Mouse (Mus musculus): Measurements from ENCODE around the gene Tor1b. TPM values are rescaled to one million over a fixed set of nuclear protein-coding genes. Genes with fewer than 3 reads are reported as not detected.
"Not testable (repeated sequence)": the region's sequence is repeated elsewhere in the genome, so short reads cannot be mapped to it uniquely, and the experiment has no call there.

Tor1b gene
- polyA plus RNA-seq, 1 experiment from 2014 or later, result 31.9 TPM

GRCm38 (mm10) chr2:30933032-30933431 is 19.7 kb upstream of the Tor1b start:
- Histone ChIP-seq H3K36me3 (no peaks in the 10 kb centered on the region), H3K4me3 (no peak overlapping the region), H3K4me2 (replicated peaks) (no peak overlapping the region), H3K9me3 (no peaks in the 10 kb centered on the region), H3K27me3 (no peaks in the 10 kb centered on the region), H3K4me1 (peaks cover 12% of the 10 kb centered on the region), H3K27ac (no peak overlapping the region), H3K9ac (no peak overlapping the region)
- WGBS, result 75% methylated on average over 6 of the region's 6 CpGs
- no peak for ATAC-seq (ENCODE audit: insufficient number of reproducible peaks, insufficient read depth, low FRiP score, low TSS enrichment)

- Histone ChIP-seq H3K36me3 (no peaks in the 10 kb centered on the region), H3K9me3 (no peaks in the 10 kb centered on the region), H3K9ac (no peak overlapping the region), H3K4me2 (replicated peaks) (no peak overlapping the region), H3K4me1 (peaks cover 10% of the 10 kb centered on the region; the same call in 1 of the 2 replicates), H3K4me3 (no peak overlapping the region), H3K27ac (no peak overlapping the region), H3K27me3 (no peaks in the 10 kb centered on the region)
- whole genome bisulfite sequencing, result 19% methylated on average over 7 of the region's 7 CpGs
- no peak for ATAC-seq (ENCODE audit: insufficient number of reproducible peaks, insufficient read depth, low FRiP score, low TSS enrichment)
Measured at GRCm38 (mm10) chr2:30933917-30934450, 18.8 kb upstream of the Tor1b start.

- Histone ChIP-seq H3K36me3 (no peaks in the 10 kb centered on the region), H3K27ac (no peak overlapping the region), H3K9ac (no peak overlapping the region), H3K27me3 (no peaks in the 10 kb centered on the region), H3K4me3 (no peak overlapping the region), H3K9me3 (no peaks in the 10 kb centered on the region), H3K4me2 (replicated peaks) (no peak overlapping the region), H3K4me1 (no peaks in the 10 kb centered on the region)
- ATAC-seq (ENCODE audit: insufficient number of reproducible peaks, insufficient read depth, low FRiP score, low TSS enrichment), result no peak
- 73% methylated on average over 3 of the region's 3 CpGs for WGBS
Measured at GRCm38 (mm10) chr2:30936808-30937207, 16.0 kb upstream of the Tor1b start.

- Histone ChIP-seq H3K4me1 (no peaks in the 10 kb centered on the region), H3K27ac (no peak overlapping the region), H3K27me3 (no peaks in the 10 kb centered on the region), H3K36me3 (no peaks in the 10 kb centered on the region), H3K4me3 (no peak overlapping the region), H3K9ac (no peak overlapping the region), H3K9me3 (no peaks in the 10 kb centered on the region), H3K4me2 (replicated peaks) (no peak overlapping the region)
- WGBS, result 88% methylated on average over 8 of the region's 8 CpGs
- ATAC-seq (ENCODE audit: insufficient number of reproducible peaks, insufficient read depth, low FRiP score, low TSS enrichment), result no peak
Measured at GRCm38 (mm10) chr2:30937731-30938130, 15.0 kb upstream of the Tor1b start.

- Histone ChIP-seq H3K4me1 (no peaks in the 10 kb centered on the region), H3K27me3 (no peaks in the 10 kb centered on the region), H3K9ac (no peak overlapping the region), H3K36me3 (no peaks in the 10 kb centered on the region), H3K4me3 (no peak overlapping the region), H3K9me3 (no peaks in the 10 kb centered on the region), H3K27ac (no peak overlapping the region), H3K4me2 (replicated peaks) (no peak overlapping the region)
- 46% methylated on average over 4 of the region's 4 CpGs for WGBS
- no peak for ATAC-seq (ENCODE audit: insufficient number of reproducible peaks, insufficient read depth, low FRiP score, low TSS enrichment)
Measured at GRCm38 (mm10) chr2:30938574-30938991, 14.2 kb upstream of the Tor1b start.

GRCm38 (mm10) chr2:30941586-30941985 is 11.2 kb upstream of the Tor1b start:
- H3K9ac ChIP-seq, result no peak overlapping the region
- H3K4me2 ChIP-seq (replicated peaks), result no peak overlapping the region
- H3K36me3 ChIP-seq, result no peaks in the 10 kb centered on the region
- WGBS, result 90% methylated on average over 5 of the region's 5 CpGs
- H3K9me3 ChIP-seq, result no peaks in the 10 kb centered on the region
- H3K27ac ChIP-seq, result no peak overlapping the region
- H3K4me1 ChIP-seq, result no peaks in the 10 kb centered on the region
- H3K4me3 ChIP-seq, result no peak overlapping the region
- no peak for ATAC-seq (ENCODE audit: insufficient number of reproducible peaks, insufficient read depth, low FRiP score, low TSS enrichment)
- no peaks in the 10 kb centered on the region for H3K27me3 ChIP-seq

- H3K27me3 ChIP-seq; H3K4me2 ChIP-seq (replicated peaks); H3K9me3 ChIP-seq; H3K9ac ChIP-seq; H3K36me3 ChIP-seq; H3K27ac ChIP-seq; H3K4me1 ChIP-seq; H3K4me3 ChIP-seq; ATAC-seq (ENCODE audit: insufficient number of reproducible peaks, insufficient read depth, low FRiP score, low TSS enrichment): not testable (repeated sequence)
- 51% methylated on average over 7 of the region's 7 CpGs for WGBS
Measured at GRCm38 (mm10) chr2:30942116-30942515, 10.6 kb upstream of the Tor1b start.

GRCm38 (mm10) chr2:30942603-30943011 is 10.2 kb upstream of the Tor1b start:
- H3K27ac ChIP-seq, result no peak overlapping the region
- H3K9me3 ChIP-seq, result no peaks in the 10 kb centered on the region
- ATAC-seq (ENCODE audit: insufficient number of reproducible peaks, insufficient read depth, low FRiP score, low TSS enrichment), result 0 out of 2 replicates have a peak, but pooled peaks have one; percentile 56
- no peaks in the 10 kb centered on the region for H3K4me1 ChIP-seq
- no peaks in the 10 kb centered on the region for H3K36me3 ChIP-seq
- no peak overlapping the region for H3K9ac ChIP-seq
- peak overlapping the region; percentile 40 for H3K4me2 ChIP-seq (replicated peaks)
- 0 out of 2 replicates have a peak overlapping the region, but pooled peaks have one; percentile 14 for H3K4me3 ChIP-seq
- no peaks in the 10 kb centered on the region for H3K27me3 ChIP-seq
- WGBS, result 30% methylated on average over 16 of the region's 16 CpGs

- peak overlapping the region; percentile 83 for H3K4me2 ChIP-seq (replicated peaks)
- H3K4me3 ChIP-seq, result peak overlapping the region; percentile 89
- WGBS, result 26% methylated on average over 5 of the region's 5 CpGs
- ATAC-seq (ENCODE audit: insufficient number of reproducible peaks, insufficient read depth, low FRiP score, low TSS enrichment), result no peak
- H3K9me3 ChIP-seq, result no peaks in the 10 kb centered on the region
- peak overlapping the region; percentile 72 for H3K27ac ChIP-seq
- peak overlapping the region; percentile 88; the same call in 1 of the 2 replicates for H3K9ac ChIP-seq
- H3K36me3 ChIP-seq, result peaks cover 25% of the 10 kb centered on the region
- H3K27me3 ChIP-seq, result no peaks in the 10 kb centered on the region
- peaks cover 24% of the 10 kb centered on the region for H3K4me1 ChIP-seq
Measured at GRCm38 (mm10) chr2:30952457-30952823, 319 bp upstream of the Tor1b start.

GRCm38 (mm10) chr2:30954797-30955196 is 2.0 kb downstream of the Tor1b start:
- Histone ChIP-seq H3K27ac (no peak overlapping the region), H3K4me1 (peaks cover 24% of the 10 kb centered on the region), H3K9me3 (no peaks in the 10 kb centered on the region), H3K9ac (peak overlapping the region; percentile 88), H3K36me3 (peaks cover 47% of the 10 kb centered on the region), H3K4me2 (replicated peaks) (peak overlapping the region; percentile 83), H3K4me3 (peak overlapping the region; percentile 89; the same call in 1 of the 2 replicates), H3K27me3 (no peaks in the 10 kb centered on the region)
- WGBS, result 68% methylated on average over 6 of the region's 6 CpGs
- ATAC-seq (ENCODE audit: insufficient number of reproducible peaks, insufficient read depth, low FRiP score, low TSS enrichment), result no peak

GRCm38 (mm10) chr2:30957511-30957910 is 4.8 kb downstream of the Tor1b start:
- WGBS, result 80% methylated on average over 4 of the region's 4 CpGs
- ATAC-seq (ENCODE audit: insufficient number of reproducible peaks, insufficient read depth, low FRiP score, low TSS enrichment), result no peak
- Histone ChIP-seq H3K27ac (no peak overlapping the region), H3K4me1 (peaks cover 20% of the 10 kb centered on the region), H3K4me2 (replicated peaks) (no peak overlapping the region), H3K36me3 (peaks cover 73% of the 10 kb centered on the region), H3K27me3 (no peaks in the 10 kb centered on the region), H3K9me3 (no peaks in the 10 kb centered on the region), H3K4me3 (no peak overlapping the region), H3K9ac (no peak overlapping the region)

- ATAC-seq (ENCODE audit: insufficient number of reproducible peaks, insufficient read depth, low FRiP score, low TSS enrichment), result no peak
- H3K27ac ChIP-seq, result no peak overlapping the region
- H3K9me3 ChIP-seq, result no peaks in the 10 kb centered on the region
- WGBS, result 94% methylated on average over 14 of the region's 14 CpGs
- peaks cover 18% of the 10 kb centered on the region for H3K4me1 ChIP-seq
- no peak overlapping the region for H3K4me2 ChIP-seq (replicated peaks)
- no peak overlapping the region for H3K9ac ChIP-seq
- H3K27me3 ChIP-seq, result no peaks in the 10 kb centered on the region
- no peak overlapping the region for H3K4me3 ChIP-seq
- H3K36me3 ChIP-seq, result peaks cover 85% of the 10 kb centered on the region
Measured at GRCm38 (mm10) chr2:30958726-30959125, 6.0 kb downstream of the Tor1b start.

All from embryonic facial prominence, embryonic 12.5 days (tissue).